Mouse (Mus musculus) frontal cortex, postnatal 25 days (tissue): ENCODE measurements around the gene Arhgef3.

ENCODE experiments used
- DNase-seq, 2 experiments: peaks; one replicate each; pipeline ENCODE4 v3.0.0; 2022; ENCODE audit warnings: low spot score in 2 of 2

The Arhgef3 gene

DNA sequence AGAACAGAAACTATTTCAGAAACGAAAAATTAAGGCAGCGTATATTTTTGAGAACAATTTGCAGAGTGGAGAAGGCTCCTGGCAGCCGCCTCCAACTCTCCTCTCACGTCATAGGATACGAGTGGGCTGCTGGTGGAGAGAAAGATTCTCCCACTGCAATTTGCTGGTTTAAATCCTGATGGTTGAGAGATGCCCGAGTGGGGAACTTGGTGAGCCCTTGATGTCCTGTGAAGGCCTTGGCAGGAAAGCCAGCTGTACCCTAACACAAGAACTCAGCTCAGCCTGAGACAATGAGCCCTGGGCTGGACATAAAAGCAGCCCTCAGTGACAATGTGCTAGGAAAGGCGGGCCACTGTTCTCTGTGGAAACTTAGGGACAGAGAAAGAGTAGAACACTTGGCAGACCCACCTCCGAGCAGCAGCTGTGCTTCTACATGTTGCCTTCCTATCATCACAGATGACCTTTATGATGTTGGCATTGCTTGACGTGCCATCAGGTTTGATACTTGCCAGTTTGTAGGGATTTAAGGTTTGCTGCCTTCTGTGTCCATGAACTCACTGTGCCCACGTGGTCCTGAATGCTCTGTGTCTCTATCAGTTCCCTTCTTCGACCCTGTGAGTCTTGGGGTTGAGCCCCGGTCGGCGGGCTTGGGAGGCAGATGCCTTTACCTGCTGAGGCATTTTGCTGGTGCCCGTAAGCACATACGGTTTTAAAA, 154.4 kb downstream of the Arhgef3 start:
- DNase-seq = peak; percentile 22 to 24

DNA sequence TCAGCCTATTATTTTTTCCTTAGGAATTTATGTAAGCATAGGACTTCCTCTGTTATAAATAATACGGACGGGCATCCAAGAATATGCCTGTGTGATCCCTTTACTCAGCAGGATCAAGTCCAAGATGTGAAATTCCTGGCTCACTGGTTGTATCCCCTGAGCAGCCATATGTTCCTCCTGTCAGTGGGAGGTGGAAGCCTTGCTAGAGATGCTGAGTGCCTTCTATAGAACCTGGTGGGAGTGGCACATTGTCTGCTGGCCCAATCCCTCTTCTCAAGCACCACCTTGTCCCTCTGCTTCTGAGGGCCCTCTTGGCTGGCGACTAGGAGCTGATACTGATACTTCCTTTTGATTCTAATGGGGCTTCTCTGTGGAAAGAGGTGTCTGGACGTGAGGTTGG, 155.1 kb downstream of the Arhgef3 start:
- DNase-seq = peak; percentile 16 to 39

DNA sequence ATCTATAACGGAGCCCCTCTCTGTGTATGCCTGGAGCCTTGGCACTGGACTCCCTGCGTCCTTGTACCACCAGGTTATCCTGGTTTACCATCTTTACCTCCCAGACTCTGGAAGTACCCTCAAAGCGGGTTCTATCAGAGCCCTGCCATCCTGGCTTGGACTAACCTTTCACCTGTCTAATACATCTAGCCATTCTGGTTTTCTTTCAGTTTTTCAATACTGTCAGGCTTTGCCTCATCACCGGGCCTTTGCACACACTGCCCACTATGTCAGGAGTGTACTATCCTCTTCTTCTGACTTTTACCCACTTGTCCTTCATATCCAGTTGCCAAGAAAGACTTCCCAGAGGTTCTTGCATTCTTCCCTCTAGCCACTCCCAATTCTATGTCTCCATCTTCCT, 155.8 kb downstream of the Arhgef3 start:
- DNase-seq = no peak

DNA sequence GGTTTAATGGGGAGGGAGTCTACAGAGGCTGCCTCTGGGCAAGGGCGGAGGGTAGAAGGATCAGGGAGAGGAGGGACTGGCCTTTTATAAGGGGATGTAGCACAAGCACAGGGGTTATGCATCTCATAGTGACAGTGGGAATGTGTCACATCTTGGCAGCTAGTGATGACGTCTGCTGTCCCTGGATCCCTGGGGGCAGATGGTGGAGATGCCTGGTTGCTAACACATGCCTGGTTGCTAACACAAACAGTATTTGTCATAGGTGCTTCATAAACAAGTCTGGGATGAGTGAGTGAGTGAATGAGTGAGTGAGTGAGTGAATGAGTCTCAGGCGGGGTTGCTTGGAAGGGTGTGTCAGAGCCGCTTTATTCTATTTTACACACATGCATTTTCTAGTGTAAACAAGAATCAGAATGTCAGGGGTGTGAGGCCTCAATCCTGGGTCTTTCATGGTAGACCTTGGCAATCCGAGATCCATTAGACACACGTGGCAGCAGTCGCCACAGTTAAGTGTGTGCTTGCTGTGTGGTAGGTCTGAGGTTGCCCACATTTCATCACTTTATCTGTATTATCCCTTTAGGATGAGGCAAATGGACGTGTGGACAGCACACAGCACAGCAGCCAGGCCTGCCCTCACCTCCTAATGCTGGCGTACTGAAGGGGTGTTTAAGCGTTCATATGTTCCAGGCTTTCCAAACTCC, 156.8 kb downstream of the Arhgef3 start:
- DNase-seq = no peak

DNA sequence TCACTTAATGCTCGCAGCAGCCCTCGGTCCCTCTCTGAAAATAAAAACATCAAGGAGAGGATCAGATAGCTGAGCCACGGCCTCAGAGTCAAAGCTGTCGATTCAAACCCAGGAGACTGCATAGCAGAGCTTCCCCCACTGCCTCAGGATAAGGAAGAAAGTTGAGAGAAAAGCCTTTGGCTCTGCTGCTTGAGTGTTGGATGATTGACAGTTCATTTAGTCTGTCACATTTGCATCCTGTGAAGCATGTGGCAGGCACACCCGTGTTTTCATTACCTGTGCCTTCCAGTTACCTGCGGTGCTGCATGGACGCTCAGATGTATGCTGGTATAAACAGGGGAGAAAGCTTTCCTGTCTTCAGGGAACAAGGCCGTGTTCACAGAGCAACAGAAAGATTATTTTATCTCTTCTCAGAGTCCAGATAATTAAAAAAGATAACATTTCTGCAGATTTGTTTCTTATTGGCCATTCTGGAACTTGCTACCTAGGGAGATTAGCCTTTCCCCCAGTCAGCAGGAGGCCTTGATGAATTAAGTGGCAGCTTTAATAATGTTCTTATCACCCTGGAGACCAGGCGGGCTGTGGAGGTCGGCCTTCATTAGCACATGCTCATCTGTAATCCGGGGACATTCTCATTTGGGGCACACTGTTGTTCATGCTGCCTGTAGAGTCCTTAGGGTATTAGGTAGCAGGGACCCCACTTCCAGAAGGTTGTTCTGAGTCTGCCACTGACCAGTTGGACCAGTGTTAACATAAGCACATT, 157.6 kb downstream of the Arhgef3 start:
- no peak for DNase-seq

DNA sequence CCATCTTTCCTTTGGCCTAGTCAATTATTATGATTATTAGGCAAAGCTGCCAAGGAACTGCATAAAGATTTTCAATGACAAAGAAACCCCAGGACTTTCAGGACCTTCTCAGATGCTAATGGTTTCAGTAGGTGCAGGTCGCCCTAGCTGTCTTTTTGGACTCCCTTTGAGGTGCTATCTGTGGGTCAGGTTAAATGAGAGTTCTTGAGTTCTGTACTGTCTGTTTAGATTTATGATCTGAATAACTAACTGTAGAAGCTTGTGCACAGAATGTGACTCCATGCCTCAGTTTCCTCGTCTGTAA, 158.1 kb downstream of the Arhgef3 start:
- DNase-seq = no peak

DNA sequence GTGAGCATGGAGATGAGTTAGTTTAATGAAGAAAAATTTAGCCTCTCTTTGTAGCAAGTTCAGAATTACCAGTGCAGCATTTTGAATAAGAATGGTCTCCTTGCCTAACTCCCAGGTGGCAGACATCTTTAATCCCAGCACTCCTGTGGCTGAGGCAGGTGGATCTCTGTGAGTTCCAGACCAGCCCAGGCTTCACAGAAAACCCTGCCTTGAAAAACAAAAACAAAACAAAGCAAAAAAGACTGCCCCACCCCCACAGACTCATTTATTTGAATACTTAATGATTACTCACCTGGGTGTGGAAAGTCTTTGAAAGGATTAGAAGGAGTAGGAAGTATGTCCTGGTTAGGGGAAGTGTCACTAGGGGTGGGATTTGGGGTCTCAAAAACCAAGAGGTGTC, 158.5 kb downstream of the Arhgef3 start:
- DNase-seq = no peak

DNA sequence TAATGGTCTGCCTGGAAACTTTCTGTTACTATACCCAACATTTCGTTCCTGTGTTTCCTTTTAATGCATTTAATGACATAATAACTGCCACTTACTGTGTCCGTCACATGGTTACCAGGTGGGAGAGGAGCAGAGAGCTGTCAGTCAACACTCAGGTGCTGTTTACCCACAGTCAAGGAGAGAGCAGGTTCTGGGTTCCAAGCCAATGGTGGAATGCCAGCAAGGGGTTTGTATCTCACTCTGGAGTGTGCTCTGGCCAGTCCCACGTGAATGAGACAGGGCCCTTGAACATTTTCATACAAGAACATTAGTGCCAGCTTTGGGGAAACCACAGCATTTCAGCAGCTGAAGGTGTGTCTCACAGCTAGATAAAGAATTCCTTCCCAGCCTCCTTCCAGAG, 162.6 kb downstream of the Arhgef3 start:
- no peak for DNase-seq

DNA sequence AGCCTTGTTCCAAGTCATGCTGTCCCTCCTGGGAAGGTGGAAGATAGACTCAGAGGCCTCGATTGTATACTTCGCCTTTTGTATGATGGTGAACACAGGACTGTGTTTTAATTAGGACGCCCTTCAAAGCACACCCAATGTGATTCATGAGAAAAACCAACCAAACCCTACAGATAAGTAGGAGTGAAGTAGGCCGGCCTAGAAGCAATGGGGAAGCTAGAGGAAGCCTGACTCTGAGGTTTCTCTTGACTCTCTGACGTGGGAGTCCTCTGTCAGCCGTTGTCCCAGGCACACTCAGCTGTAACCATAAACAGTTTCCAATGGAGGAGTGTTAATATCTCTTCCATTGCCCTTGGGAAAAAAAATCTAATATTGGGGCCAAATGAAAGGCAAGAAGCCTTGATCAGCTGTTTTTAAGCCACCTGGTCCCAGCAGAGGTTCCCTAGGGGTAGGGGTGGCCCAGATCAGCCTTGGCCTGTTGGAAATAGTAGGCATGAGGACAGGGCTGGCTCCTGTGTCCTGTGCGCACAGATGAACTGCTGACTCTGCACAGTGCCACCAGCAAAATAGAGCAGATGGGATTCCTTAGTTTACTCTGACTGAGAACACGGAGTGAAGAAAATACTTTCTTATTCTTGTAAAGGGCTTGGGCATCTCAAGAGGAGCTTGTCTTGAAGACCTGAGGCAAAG, 165.6 kb downstream of the Arhgef3 start:
- no peak for DNase-seq

DNA sequence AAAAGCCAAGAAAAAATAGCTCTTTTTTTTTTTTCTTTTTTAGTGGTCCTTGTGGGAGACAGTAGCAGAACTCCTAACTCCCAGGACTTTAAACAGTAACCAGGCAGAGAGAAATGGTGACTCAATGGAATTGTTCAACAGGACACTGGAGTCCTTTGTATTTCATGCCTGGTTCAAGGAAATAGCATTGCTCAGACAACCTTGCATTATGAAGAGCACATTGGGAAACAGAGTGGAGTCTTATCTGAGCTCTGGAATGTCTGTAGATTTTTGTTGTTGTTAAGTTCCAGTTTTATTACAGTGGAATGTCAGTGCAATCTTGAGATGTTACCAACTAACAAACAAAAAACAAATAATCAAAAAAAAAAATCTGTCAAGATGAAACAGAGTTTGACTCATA, 169.3 kb downstream of the Arhgef3 start:
- no peak for DNase-seq

DNA sequence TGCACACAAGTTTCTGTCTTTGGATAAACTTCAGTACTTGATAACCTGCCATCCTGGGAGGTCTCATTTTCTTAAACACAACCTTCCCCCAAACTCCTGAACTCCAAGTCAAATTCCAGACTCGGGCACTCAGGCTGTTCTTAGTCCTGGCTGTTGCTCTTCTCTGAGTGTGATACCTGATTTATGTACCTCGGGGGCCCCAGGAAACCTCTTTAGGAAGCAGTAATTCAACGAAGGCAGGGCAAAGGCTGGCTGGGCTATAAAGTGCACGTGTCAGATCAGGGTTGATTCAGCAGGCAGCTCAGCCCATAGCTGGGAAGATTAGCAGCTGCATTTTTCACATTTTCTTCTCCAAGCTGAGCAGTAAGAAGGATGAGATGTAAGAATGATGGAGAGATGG, 171.5 kb downstream of the Arhgef3 start:
- DNase-seq = no peak

DNA sequence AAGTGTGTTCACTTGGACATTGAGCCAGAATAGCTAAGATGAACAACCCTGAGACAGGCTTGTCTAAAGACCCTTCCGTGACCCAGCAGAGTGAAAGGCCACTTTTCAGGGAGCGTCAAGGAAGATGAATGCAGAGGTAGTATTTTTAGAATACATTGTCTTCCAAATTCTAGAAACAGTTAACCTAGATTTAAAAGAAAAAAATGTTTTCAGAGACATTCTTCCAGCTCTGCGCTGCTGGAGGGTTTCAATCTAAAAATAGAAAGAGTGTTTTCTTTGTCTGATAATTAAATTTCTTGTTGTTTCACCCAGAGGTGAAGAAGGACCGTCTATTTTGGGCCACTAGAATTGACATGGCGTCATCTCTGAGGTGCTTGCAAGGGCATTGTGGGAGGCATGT, 174.4 kb downstream of the Arhgef3 start:
- no peak for DNase-seq

DNA sequence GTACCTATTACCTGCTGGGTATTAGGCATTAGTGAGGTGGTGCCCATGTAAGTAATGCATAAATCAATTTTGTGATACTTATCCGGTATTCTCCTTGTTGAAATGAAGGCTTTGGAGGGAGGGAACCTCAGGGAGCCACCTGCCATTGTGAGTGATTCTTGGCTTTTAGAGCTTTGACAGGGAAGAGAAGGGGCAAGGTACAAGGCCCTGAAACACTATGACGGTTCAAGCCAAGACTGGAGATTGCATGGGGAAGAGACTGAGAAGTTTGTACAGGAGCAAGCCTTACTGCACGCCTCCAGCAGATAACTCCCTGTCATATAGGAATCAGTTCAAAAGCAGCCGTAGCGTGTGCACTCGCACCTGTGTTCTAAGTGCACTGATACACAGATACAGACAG, 177.4 kb downstream of the Arhgef3 start:
- no peak for DNase-seq

DNA sequence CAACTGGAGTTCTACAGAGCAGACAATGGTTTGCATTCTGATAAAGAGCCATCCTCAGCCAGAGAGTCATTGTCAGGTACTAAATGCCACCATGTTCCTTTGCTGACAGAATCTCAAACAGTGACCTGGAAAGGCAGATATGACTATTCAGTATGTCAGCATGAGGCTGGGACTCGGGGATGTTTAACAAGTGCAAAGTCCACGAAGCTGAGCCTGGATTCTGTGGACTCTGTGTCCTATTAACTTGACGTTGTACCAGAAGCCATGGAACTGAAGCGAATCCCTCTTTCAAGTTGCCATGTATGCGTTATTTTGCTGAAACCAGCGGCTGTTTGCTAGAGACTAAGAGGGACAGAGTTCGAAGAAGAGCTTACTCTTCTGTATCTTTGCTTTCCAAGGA, 181.1 kb downstream of the Arhgef3 start:
- no peak for DNase-seq

DNA sequence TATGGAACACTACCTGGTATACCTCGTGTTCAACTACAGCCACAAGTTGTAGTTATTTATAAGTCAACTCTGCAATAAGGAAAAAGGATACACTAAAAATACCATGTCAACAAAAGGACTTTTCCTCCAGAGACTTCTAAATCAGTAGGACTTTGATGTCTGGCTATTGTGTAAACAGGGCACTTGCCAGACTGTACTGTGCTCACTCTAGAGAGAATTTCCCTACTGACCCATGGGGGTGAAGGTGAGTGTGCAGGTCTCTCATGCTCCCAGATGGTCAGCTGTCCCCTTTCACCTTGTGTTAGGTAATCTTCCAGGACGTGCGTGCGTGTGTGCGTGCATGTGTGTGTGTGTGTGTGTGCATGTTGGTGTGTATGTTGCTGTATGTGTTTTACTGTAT, 182.3 kb downstream of the Arhgef3 start:
- DNase-seq = no peak

DNA sequence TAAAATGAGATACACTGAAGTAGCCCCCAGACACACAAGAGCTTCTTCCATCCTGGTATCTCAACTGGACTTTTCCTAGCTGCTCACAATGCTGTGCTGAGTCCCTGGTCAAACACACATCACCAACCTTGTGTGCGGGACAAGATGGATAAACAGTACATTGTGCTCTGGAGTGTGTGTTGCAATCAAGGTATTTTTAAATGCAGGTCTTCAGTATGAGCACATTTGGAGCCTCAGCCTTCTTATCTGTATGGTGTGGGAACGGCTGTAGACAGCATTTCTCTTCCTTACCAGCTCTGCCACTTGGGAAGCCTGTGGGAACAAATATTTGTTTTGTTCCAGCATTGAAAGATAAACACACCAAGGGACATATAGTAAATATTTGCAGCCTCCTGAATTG, 184.2 kb downstream of the Arhgef3 start:
- no peak for DNase-seq

DNA sequence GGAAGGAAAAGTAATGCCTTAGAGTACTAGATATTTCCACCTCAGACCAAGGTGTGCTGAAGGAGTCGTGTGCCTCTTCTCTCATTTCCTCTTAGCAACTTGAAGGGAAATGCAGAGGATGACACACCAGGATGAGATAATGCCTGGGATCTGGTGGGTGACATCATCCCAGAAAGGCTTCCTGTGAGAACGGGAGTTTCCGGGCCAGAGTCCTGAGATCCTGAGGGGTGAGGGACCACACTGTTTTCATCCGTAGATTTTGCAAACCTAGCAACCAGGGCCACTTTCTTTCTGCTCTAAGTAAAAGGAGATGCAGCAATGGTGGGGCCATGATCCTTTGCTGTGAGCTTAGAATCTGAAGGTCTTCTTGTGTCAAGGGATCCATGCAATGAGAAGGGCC, 185.0 kb downstream of the Arhgef3 start:
- DNase-seq = no peak

DNA sequence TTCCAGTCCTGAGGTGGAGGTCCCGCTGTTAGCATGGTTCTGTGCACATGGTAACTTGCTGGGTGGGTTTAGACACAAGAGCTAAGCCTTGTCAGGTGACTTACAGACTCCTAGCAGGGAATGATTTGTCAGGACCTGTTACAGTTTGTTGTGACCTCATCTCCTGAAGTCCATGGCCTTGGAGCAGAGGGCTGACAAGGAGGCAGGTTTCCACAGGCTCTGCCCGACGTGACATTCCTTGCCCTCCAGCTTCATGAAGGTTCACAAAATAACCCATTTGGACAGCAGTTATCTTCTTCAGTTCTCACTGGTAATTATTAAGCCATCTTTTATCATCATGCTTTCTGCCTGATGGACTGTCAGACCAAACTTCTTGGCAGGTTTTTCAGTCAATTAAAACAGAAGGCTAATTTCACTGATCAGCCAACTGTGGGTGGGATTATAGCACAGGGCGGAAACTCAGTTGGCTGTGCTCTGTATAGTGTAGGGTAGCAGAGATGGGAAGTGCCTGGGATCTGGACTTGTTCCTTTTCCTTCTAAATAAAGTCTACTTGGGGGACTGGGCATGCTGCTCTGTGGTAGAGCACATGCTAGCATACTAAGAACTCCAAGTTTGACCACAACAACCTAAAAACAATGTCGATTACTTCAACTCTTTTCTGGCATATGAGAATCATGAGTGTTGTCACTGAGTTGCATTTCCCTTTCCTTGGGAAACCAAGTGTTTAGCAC, 187.2 kb downstream of the Arhgef3 start:
- no peak for DNase-seq

DNA sequence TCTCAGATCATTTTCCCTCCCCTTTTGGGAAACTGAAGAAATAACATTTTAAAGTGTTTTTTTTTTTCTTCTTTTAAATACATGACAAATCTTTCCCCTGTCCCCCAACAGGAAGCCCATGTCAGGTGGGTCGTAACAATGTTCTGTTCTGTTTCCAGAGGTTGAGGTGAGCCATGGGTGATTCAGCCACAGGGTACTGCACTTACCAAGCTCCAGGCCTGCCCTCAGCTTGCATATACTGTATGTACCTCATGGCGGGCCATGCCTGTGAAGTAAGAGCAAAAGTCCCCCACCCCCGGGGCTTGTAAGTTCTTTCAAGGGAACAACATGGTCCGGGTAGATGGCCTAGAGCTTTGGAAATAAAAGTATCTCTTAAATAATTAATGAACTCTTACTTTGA, 188.6 kb downstream of the Arhgef3 start:
- DNase-seq = no peak

DNA sequence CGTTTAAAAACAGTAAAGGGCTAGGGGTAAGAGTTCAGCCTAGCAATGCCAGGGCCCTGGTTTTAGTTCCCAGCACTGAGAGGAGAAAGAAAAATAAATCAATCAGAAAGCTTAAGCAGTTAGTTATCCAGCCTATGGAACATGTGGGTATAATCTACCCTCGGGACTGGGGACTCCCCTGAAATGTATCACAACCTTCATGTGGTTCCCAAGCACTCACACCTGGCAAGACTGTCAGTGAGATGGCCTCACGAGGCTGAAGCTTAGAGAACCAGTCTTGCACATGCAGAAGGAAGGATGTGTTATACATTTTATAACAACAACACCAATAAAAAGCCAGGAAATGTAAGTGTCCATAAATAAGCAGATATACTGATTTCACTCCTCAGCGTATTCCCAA, 189.7 kb downstream of the Arhgef3 start:
- DNase-seq = no peak

DNA sequence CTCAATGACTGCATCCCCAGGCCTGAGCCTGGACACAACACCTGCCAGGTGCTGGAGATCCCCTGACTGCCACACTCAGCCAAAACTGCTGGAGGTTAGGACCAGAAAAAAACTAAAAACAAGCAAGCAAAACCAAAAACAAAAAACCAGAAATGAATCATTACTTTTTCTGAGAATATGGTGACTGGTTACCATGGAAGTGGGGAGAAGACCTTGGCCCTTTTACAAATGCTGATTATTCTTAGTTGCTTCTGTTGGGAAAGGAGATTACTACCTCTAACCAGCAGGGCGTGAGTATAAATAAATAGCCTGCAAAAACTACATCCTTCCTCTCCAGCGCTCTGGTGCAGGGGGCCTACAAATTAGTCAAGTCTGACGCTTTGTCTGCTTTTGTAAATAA, 194.1 kb downstream of the Arhgef3 start:
- DNase-seq = no peak
